Mouse (Mus musculus) kidney, postnatal 10 days (tissue): ENCODE data around the gene Slc5a5.

Experiments used
- DNase-seq: peaks from one replicate; pipeline ENCODE4 v3.0.0; 2021; ENCODE audit warnings: mixed read lengths

The Slc5a5 gene

GRCm38 (mm10) chr8:70850947-70851346 is 41.6 kb downstream of the Slc5a5 start:
- no peak for DNase-seq

- DNase-seq = no peak
Measured at GRCm38 (mm10) chr8:70850132-70850845, 42.3 kb downstream of the Slc5a5 start.

- no peak for DNase-seq
Measured at GRCm38 (mm10) chr8:70849333-70849990, 43.1 kb downstream of the Slc5a5 start.

- DNase-seq = no peak
Measured at GRCm38 (mm10) chr8:70846371-70847154, 46.0 kb downstream of the Slc5a5 start.

GRCm38 (mm10) chr8:70845108-70845507 is 47.4 kb downstream of the Slc5a5 start:
- DNase-seq = no peak

- peak; percentile 96 for DNase-seq
Measured at GRCm38 (mm10) chr8:70844523-70844922, 48.0 kb downstream of the Slc5a5 start.

- DNase-seq = no peak
Measured at GRCm38 (mm10) chr8:70843941-70844340, 48.6 kb downstream of the Slc5a5 start.

GRCm38 (mm10) chr8:70843214-70843773 is 49.3 kb downstream of the Slc5a5 start:
- no peak for DNase-seq

GRCm38 (mm10) chr8:70842484-70842883 is 50.1 kb downstream of the Slc5a5 start:
- DNase-seq = no peak

- DNase-seq = peak; percentile 94
Measured at GRCm38 (mm10) chr8:70841147-70842072, 51.1 kb downstream of the Slc5a5 start.

GRCm38 (mm10) chr8:70840590-70840989 is 52.0 kb downstream of the Slc5a5 start:
- peak; percentile 70 for DNase-seq

- peak; percentile 100 for DNase-seq
Measured at GRCm38 (mm10) chr8:70839408-70840351, 52.9 kb downstream of the Slc5a5 start, which contains the start of gene Arrdc2. TSS of gene Arrdc2 (minus strand) at chr8:70839720.

GRCm38 (mm10) chr8:70838654-70839407 is 53.7 kb downstream of the Slc5a5 start:
- DNase-seq = no peak

GRCm38 (mm10) chr8:70836666-70837065 is 55.9 kb downstream of the Slc5a5 start:
- DNase-seq = no peak

- no peak for DNase-seq
Measured at GRCm38 (mm10) chr8:70834071-70834470, 58.5 kb downstream of the Slc5a5 start.

GRCm38 (mm10) chr8:70833520-70833919 is 59.0 kb downstream of the Slc5a5 start:
- DNase-seq = peak; percentile 59

- DNase-seq = peak; percentile 74
Measured at GRCm38 (mm10) chr8:70833018-70833482, 59.5 kb downstream of the Slc5a5 start.
